Mouse (Mus musculus): ENCODE data around the gene Fhod1.

Fhod1 gene

DNA sequence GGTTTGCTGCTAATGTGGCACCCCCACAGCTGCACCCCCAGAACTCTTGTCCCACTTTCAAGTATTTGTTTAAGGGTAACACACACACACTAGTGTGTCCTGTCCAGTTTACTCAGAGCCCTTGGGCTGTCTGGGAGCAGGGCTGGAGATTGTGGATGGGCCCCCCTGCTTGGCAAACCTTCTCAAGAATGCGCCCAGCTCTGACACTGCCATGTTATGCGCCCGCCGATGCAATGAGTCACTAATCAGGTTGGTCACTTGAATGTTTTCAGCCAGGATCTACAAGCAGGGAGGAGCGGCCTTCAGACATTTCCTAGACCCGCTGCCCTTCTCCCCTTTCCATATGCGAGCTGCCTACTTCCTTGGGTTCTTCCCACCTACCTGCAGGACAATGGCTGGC lies 55.3 kb downstream of the Fhod1 start:
- no peak for DNase-seq

GRCm38 (mm10) chr8:105291802-105292201 lies 56.0 kb downstream of the Fhod1 start:
- peak; percentile 4 for DNase-seq

DNA sequence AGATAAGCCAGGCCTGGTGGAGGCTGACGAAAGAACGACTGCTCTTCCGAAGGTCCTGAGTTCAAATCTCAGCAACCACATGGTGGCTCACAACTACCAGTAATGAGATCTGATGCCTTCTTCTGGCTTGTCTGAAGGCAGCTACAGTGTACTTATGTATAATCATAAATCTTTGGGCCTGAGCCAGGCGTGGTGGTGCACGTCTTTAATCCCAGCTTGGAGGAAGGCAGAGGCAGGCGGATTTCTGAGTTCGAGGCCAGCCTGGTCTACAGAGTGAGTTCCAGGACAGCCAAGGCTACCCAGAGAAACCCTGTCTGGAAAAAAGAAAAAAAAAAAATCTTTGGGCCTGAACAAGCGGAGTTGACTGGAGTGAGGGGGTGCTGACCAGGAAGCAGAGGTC lies 56.4 kb downstream of the Fhod1 start:
- DNase-seq: peak; percentile 12

DNA sequence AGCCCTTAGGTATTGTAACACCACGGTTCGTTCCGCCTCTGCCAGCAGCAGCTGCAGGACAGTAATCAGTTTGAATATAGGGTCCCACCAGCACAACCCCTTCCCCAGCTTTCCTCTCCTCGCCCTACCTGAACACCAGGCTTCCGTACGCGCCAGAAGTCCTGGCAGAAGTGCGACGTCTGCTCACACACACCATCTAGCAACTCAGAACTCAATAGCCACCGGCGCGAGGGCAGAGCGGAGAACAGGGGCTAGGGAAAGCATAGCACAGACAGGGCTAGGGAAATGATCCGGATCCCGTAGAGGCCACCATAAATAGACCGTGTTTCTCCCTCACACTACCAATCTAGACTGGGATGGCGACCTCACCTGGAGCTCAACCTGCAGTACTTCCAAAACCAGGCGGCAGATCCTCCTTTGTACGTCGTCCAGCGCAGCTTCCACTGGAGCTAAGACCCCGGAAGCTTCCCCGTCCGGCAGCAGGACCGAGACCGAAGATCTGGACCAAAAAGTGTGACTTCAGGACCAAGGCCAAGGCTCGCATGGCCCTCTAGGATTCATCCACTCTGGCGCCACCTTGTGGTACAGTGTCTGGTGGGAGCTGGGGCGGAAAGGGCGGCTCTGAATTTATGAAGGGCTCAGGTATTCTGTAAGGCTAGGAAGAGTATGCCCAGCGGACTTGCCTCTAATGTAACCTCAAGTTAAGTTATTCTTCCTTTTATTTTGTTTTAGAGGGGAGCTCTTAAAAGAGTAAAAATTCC lies 57.0 kb downstream of the Fhod1 start:
- peak; percentile 80 for DNase-seq

DNA sequence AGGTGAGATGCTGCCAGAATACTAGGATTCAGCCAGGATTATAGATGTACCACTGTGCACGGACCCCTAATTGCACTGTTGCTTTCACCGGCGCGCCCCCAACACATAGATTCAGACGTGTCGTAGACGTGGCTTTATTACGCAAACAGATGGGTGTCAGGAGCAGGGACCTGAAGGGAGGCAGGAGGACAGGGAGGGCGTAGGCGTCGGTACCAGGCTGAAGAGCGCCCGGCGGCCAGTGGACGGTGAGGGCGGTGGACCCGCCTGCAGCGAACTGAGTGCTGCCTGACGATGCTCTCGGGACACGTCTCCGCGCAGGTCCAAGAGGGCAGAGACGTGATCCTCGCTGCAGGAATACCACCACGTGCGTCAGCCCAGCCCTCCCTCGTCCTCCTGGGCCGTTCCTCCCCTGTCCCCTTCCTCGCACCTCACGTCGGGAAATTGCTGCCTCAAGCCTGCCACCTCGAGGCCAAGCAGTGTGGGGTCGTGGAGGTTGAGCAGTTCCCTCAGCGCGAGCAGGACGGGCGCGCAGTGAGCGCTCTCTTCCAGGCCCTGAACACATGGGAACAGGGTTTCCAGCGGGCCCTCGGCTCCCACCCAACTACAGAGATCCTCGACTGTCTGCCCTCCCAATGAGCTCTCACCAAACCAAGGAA lies 57.8 kb downstream of the Fhod1 start, which contains the start of gene 4931428F04Rik:
Gene 4931428F04Rik (minus strand): TSS at position 60 of the 656 bp plus-strand sequence.
- peak; percentile 27 for DNase-seq

- DNase-seq: peak; percentile 85
Measured at GRCm38 (mm10) chr8:105288958-105289732, 58.6 kb downstream of the Fhod1 start.

DNA sequence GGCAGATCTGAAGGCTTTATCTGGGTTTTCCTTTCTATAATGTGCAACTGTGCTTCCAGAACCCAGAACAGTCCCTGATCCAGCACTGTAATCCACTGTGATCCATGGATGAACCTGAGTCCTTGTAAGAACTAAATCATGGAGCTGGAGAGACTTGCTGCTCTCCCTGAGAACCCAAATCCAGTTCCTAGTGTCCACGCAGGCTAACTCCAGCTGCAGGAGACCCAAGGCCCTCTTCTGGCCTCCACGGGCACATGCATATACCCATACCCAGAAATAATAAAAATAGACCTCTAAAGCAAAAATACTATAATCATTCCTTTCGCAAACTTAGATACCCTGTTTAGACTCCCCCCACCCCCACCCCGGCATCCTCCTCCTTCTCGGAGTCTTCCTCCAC lies 59.5 kb downstream of the Fhod1 start:
- no peak for DNase-seq

DNA sequence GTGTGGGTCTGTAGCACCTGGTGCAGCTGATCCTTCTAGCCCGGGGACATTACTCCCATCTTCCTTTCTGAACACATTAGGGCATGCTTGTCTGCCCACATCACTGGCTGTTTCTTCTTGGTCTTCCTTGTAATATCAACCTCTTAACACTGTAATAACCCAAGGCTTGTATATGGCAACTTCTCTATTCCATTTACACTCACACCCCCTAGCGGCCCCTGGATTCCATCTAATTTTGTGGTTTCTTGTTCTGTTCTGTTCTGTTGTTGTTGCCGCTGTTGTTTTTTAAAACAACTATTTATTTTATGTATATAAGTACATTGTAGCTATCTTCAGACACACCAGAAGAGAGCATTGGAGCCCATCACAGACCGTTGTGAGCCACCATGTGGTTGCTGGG lies 60.8 kb downstream of the Fhod1 start:
- no peak for DNase-seq

DNA sequence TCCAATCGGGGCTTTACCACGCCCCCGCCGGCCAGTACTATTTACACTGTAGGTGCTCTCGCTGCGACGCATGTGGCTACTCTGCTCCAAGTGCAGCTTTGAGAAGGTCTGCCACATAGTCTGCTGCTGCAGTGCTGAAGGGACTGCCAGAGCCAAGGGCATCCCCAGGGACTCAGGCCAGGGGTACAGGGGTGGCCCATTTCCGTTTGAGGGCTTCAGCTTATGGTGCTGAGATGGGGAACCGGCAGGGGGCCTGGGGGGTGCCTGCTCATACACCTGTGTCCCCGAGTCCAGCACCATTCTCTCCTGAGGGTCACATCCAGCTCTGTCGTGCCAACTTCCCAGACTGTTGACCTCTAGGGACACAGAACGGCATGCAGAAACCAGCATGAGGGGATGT lies 62.2 kb downstream of the Fhod1 start:
- no peak for DNase-seq

GRCm38 (mm10) chr8:105283074-105283473 lies 64.7 kb downstream of the Fhod1 start:
- DNase-seq: peak; percentile 30

- no peak for DNase-seq
Measured at GRCm38 (mm10) chr8:105282239-105282638, 65.5 kb downstream of the Fhod1 start.

- no peak for DNase-seq
Measured at GRCm38 (mm10) chr8:105281821-105282220, 65.9 kb downstream of the Fhod1 start.

- no peak for DNase-seq
Measured at GRCm38 (mm10) chr8:105280567-105280966, 67.2 kb downstream of the Fhod1 start.
